Mouse (Mus musculus): ENCODE measurements around the gene Ano8.

- TF ChIP-seq CTCF (IDR thresholded peaks at IDR 0.05; ENCODE audit: low read depth, low read length) (no peak), POLR2A (IDR thresholded peaks at IDR 0.05; ENCODE audit: borderline replicate concordance, low read depth, low read length) (no peak)
Observed at GRCm38 (mm10) chr8:71461152-71461840, 24.5 kb downstream of the Ano8 start.
